Mouse (Mus musculus): Measurements from ENCODE around the gene Tspan11. TPM values are rescaled to one million over a fixed set of nuclear protein-coding genes. Genes with fewer than 3 reads are reported as not detected.

Gene Tspan11
- total and polyA plus RNA-seq, 3 experiments: not detected

DNA sequence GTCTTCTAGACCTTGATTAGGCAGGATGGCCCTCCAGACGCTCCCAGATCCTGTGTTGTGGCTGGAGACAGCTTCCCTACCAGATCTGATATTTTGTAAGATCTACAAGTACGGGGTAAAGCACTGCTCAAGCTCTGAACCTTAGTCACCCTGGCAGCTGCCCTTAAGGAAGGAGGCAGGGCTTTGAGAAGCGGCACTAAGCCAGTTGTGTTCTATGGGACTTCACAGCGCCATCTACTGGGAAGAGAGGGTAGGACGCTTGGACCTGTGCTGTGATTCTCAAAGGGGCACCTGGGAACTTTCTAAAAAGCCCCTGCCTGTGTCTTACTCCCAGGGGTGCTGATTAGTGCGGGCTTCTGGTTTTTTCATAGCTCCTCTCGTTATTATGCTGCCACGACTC lies 33.3 kb downstream of the Tspan11 start:
- no peaks in the 10 kb centered on the region for H3K79me2 ChIP-seq (replicated peaks; ENCODE audit: control insufficient read depth, extremely low read depth, insufficient read depth, poor library complexity, severe bottlenecking)
- dilution Hi-C loops (cut with MboI; ENCODE audit: extremely low pct_ligation_motif_present, extremely low pct_unique_long_range_greater_than_20kb, low sequenced_read_pairs) (no loop called here), in situ Hi-C loops (cut with MboI; ENCODE audit: low pct_ligation_motif_present, low pct_unique_long_range_greater_than_20kb, low sequenced_read_pairs) (loop anchor here (25.0 kb wide), 1 partner anchor 383 kb away; no protein-coding TSS in a partner anchor)
- no peak overlapping the region for H3K27ac ChIP-seq (ENCODE audit: insufficient read depth, low read depth)
- no peak overlapping the region for H3K4me2 ChIP-seq (ENCODE audit: insufficient read depth, low read depth, poor library complexity, severe bottlenecking)
- no peak overlapping the region for H3K9ac ChIP-seq (ENCODE audit: insufficient read depth, low read depth)
- peaks cover 12% of the 10 kb centered on the region for H3K9me3 ChIP-seq (replicated peaks; ENCODE audit: low read length)
- peak; percentile 73 for DNase-seq (ENCODE audit: extremely low read depth)
- H3K36me3 ChIP-seq (replicated peaks in 1 of 2; ENCODE audit: control insufficient read depth in 1 of 2, insufficient read depth in 1 of 2, low read length in 1 of 2): no peaks in the 10 kb centered on the region
- H3K4me3 ChIP-seq (replicated peaks in 1 of 3; ENCODE audit: low read depth in 2 of 3, low read length in 2 of 3, poor library complexity in 1 of 3): no peak overlapping the region
- peaks cover 84% of the 10 kb centered on the region for H3K27me3 ChIP-seq (replicated peaks)
- H3K4me1 ChIP-seq (ENCODE audit: control insufficient read depth in 1 of 2, insufficient read depth in 2 of 2): peaks cover 0 to 4% of the 10 kb centered on the region in 2 experiments; a peak in 1 of 4 replicates
- TF ChIP-seq MAZ (IDR thresholded peaks at IDR 0.05; ENCODE audit: low read depth, low read length) (no peak), POLR2A (IDR thresholded peaks at IDR 0.05; ENCODE audit: low read depth, low read length) (no peak), CTCF (conservative IDR thresholded peaks at IDR 0.05 in 1 of 2, IDR thresholded peaks at IDR 0.05 in 1 of 2; ENCODE audit: low read depth in 2 of 2, low read length in 2 of 2) (peak; percentile 74 to 88), MYC (IDR thresholded peaks at IDR 0.05; ENCODE audit: low read depth, low read length) (no peak), SMC3 (IDR thresholded peaks at IDR 0.05; ENCODE audit: low read depth, low read length) (peak; percentile 71), POLR2AphosphoS2 (IDR thresholded peaks at IDR 0.05; ENCODE audit: low read depth, low read length) (no peak), MAX (IDR thresholded peaks at IDR 0.05; ENCODE audit: low read length) (no peak), USF1 (IDR thresholded peaks at IDR 0.05; ENCODE audit: low read depth, low read length) (no peak), MAFK (IDR thresholded peaks at IDR 0.05; ENCODE audit: insufficient replicate concordance, low read length) (no peak), ELF1 (IDR thresholded peaks at IDR 0.05; ENCODE audit: low read depth, low read length) (no peak), E2F4 (IDR thresholded peaks at IDR 0.05; ENCODE audit: insufficient replicate concordance, low read depth, low read length) (no peak), RAD21 (IDR thresholded peaks at IDR 0.05; ENCODE audit: low read depth, low read length) (peak; percentile 52)

DNA sequence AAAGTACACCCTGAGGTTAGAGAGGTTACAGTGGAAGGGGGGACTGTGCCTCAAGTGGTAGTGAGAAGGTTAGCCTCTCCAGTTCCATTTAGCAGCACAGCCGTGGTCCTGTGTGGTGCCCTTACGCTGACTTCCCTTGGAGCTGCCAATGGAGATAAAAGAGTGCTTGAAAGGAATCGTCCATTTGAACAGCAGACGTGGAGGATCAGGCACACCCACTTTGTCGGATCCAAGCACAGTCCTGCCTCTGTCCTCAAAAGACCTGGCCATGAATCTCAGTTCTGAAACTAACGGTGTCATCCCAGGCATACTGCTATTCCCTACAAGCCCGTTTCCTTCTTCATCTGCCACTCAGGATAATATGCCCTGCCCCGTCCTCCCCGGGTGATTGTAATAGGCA lies 34.6 kb downstream of the Tspan11 start:
- dilution Hi-C loops (cut with MboI; ENCODE audit: extremely low pct_ligation_motif_present, extremely low pct_unique_long_range_greater_than_20kb, low sequenced_read_pairs): no loop called here
- TF ChIP-seq MAX (IDR thresholded peaks at IDR 0.05; ENCODE audit: low read length) (no peak), BHLHE40 (IDR thresholded peaks at IDR 0.05; ENCODE audit: low read depth, low read length) (no peak), GABPA (IDR thresholded peaks at IDR 0.05; ENCODE audit: insufficient replicate concordance, low read depth, low read length) (no peak), KAT2A (IDR thresholded peaks at IDR 0.05; ENCODE audit: insufficient replicate concordance, low read length) (no peak), CHD2 (IDR thresholded peaks at IDR 0.05; ENCODE audit: low read length) (no peak), JUN (IDR thresholded peaks at IDR 0.05; ENCODE audit: insufficient read depth, low read depth, low read length) (no peak), ZKSCAN1 (IDR thresholded peaks at IDR 0.05; ENCODE audit: borderline replicate concordance, low read depth, low read length) (no peak), SMC3 (IDR thresholded peaks at IDR 0.05; ENCODE audit: low read depth, low read length) (no peak), CTCF (conservative IDR thresholded peaks at IDR 0.05 in 1 of 2, IDR thresholded peaks at IDR 0.05 in 1 of 2; ENCODE audit: low read depth in 2 of 2, low read length in 2 of 2) (no peak), IRF4 (IDR thresholded peaks at IDR 0.05; ENCODE audit: low read depth, low read length) (no peak), USF1 (IDR thresholded peaks at IDR 0.05; ENCODE audit: low read depth, low read length) (no peak), ZC3H11A (IDR thresholded peaks at IDR 0.05; ENCODE audit: low read depth, low read length) (no peak), RCOR1 (conservative IDR thresholded peaks at IDR 0.05; ENCODE audit: low read depth, low read length) (no peak)
- Histone ChIP-seq H3K4me1 (ENCODE audit: control insufficient read depth in 1 of 2, insufficient read depth in 2 of 2) (peaks cover 0 to 4% of the 10 kb centered on the region in 2 experiments; a peak in 1 of 4 replicates), H3K36me3 (replicated peaks in 1 of 2; ENCODE audit: control insufficient read depth in 1 of 2, insufficient read depth in 1 of 2, low read length in 1 of 2) (no peaks in the 10 kb centered on the region), H3K79me2 (replicated peaks; ENCODE audit: control insufficient read depth, extremely low read depth, insufficient read depth, poor library complexity, severe bottlenecking) (no peaks in the 10 kb centered on the region), H3K9me3 (replicated peaks; ENCODE audit: low read length) (no peaks in the 10 kb centered on the region), H3K4me2 (ENCODE audit: insufficient read depth, low read depth, poor library complexity, severe bottlenecking) (no peak overlapping the region), H3K27ac (ENCODE audit: insufficient read depth, low read depth) (no peak overlapping the region), H3K9ac (ENCODE audit: insufficient read depth, low read depth) (no peak overlapping the region), H3K4me3 (replicated peaks in 1 of 3; ENCODE audit: low read depth in 2 of 3, low read length in 2 of 3, poor library complexity in 1 of 3) (no peak overlapping the region), H3K27me3 (replicated peaks) (peaks cover 86% of the 10 kb centered on the region)
- DNase-seq (ENCODE audit: extremely low read depth): no peak
- in situ Hi-C loops (cut with MboI; ENCODE audit: low pct_ligation_motif_present, low pct_unique_long_range_greater_than_20kb, low sequenced_read_pairs): loop anchor here (25.0 kb wide), 1 partner anchor 385 kb away; no protein-coding TSS in a partner anchor

Data from CH12.LX (cell line).